Mouse (Mus musculus) MEL (cell line): Measurements from ENCODE around the gene Frg2f1. TPM values are rescaled to one million over a fixed set of nuclear protein-coding genes. Genes with fewer than 3 reads are reported as not detected.

Source experiments
- DNase-seq: peaks from one replicate; pipeline ENCODE4 v3.0.0; 2011; ENCODE audit warnings: low read depth, low spot score
- H3K27ac ChIP-seq: 2 replicates; pipeline ENCODE4 v1.5.1; 2012; ENCODE audit warnings: low read depth, mild to moderate bottlenecking, control low read depth, low read length, moderate library complexity; ENCODE audit not compliant: control insufficient read depth
- H3K27me3 ChIP-seq, 2 experiments: fragments of 150-350 bp in 1 of 2; sonication (generic) in 1 of 2; 2 replicates each; pipeline ENCODE4 v1.6.1; 2012; ENCODE audit warnings: low read length in 2 of 2, mild to moderate bottlenecking in 2 of 2, improper control_type of control experiment in 1 of 2, moderate library complexity in 1 of 2; ENCODE audit not compliant: insufficient read depth in 2 of 2, control insufficient read depth in 1 of 2
- H3K36me3 ChIP-seq, 2 experiments: 2 replicates each; pipeline ENCODE4 v1.6.1; 2012 to 2014; ENCODE audit warnings: low read length in 2 of 2, improper control_type of control experiment in 1 of 2, inconsistent platforms in 1 of 2, mild to moderate bottlenecking in 1 of 2; ENCODE audit not compliant: insufficient read depth in 2 of 2, control insufficient read depth in 1 of 2
- H3K4me1 ChIP-seq, 2 experiments: fragments of 150-350 bp in 1 of 2; sonication (generic) in 1 of 2; 2 replicates each; pipeline ENCODE4 v1.6.1; 2012; ENCODE audit warnings: low read length in 2 of 2, improper control_type of control experiment in 1 of 2, mild to moderate bottlenecking in 1 of 2; ENCODE audit not compliant: insufficient read depth in 2 of 2, control insufficient read depth in 1 of 2
- H3K4me3 ChIP-seq, 2 experiments: fragments of 150-350 bp in 1 of 2; sonication (generic) in 1 of 2; 2 replicates each; pipeline ENCODE4 v1.5.1; 2012; ENCODE audit warnings: low read depth in 2 of 2, low read length in 2 of 2, mild to moderate bottlenecking in 2 of 2, moderate library complexity in 2 of 2, control low read depth in 1 of 2, improper control_type of control experiment in 1 of 2; ENCODE audit not compliant: control insufficient read depth in 1 of 2, insufficient read depth in 1 of 2
- H3K79me2 ChIP-seq: 2 replicates; pipeline ENCODE4 v1.6.1; 2012; ENCODE audit warnings: mild to moderate bottlenecking, low read length, moderate library complexity; ENCODE audit not compliant: control insufficient read depth, poor library complexity, insufficient read depth
- H3K9ac ChIP-seq: 2 replicates; pipeline ENCODE4 v1.6.1; 2012; ENCODE audit warnings: low read depth, mild to moderate bottlenecking, control low read depth, low read length, moderate library complexity; ENCODE audit not compliant: control insufficient read depth, poor library complexity, severe bottlenecking
- H3K9me3 ChIP-seq: fragments of 150-350 bp; sonication (generic); replicated peaks from 2 replicates; pipeline ENCODE4 v1.6.1; 2012; ENCODE audit warnings: mild to moderate bottlenecking, low read length, improper control_type of control experiment, moderate library complexity; ENCODE audit not compliant: insufficient read depth
- BHLHE40 ChIP-seq: IDR thresholded peaks from 2 replicates; pipeline ENCODE4 v1.6.1; 2012; ENCODE audit warnings: low read depth, mild to moderate bottlenecking, inconsistent platforms, low read length, improper control_type of control experiment, borderline replicate concordance
- CHD1 ChIP-seq: IDR thresholded peaks from 2 replicates; pipeline ENCODE4 v1.6.1; 2012; ENCODE audit warnings: low read depth, mild to moderate bottlenecking, inconsistent platforms, low read length, improper control_type of control experiment
- CHD2 ChIP-seq: IDR thresholded peaks from 2 replicates; pipeline ENCODE4 v1.6.1; 2011; ENCODE audit warnings: low read length, improper control_type of control experiment
- CTCF ChIP-seq, 3 experiments: IDR thresholded peaks in 2 of 3; conservative IDR thresholded peaks in 1 of 3; 2 replicates each; pipeline ENCODE4 v1.5.1; 2011 to 2012; ENCODE audit warnings: low read length in 3 of 3, low read depth in 2 of 3, mild to moderate bottlenecking in 2 of 3, improper control_type of control experiment in 1 of 3, inconsistent platforms in 1 of 3, mixed read lengths in 1 of 3, moderate library complexity in 1 of 3; ENCODE audit not compliant: control insufficient read depth in 1 of 3, insufficient read depth in 1 of 3, poor library complexity in 1 of 3, severe bottlenecking in 1 of 3
- E2F4 ChIP-seq: IDR thresholded peaks from 2 replicates; pipeline ENCODE4 v1.6.1; 2011; ENCODE audit warnings: low read depth, low read length, improper control_type of control experiment, borderline replicate concordance
- ELF1 ChIP-seq: IDR thresholded peaks from 2 replicates; pipeline ENCODE4 v1.6.1; 2014; ENCODE audit warnings: low read depth, mild to moderate bottlenecking, inconsistent platforms, low read length, improper control_type of control experiment, moderate library complexity
- EP300 ChIP-seq, 2 experiments: IDR thresholded peaks; 2 replicates each; pipeline ENCODE4 v1.6.1; 2011; ENCODE audit warnings: improper control_type of control experiment in 2 of 2, low read length in 2 of 2, low read depth in 1 of 2, mild to moderate bottlenecking in 1 of 2
- GATA1 ChIP-seq: IDR thresholded peaks from 2 replicates; pipeline ENCODE4 v1.6.1; 2011; ENCODE audit warnings: low read depth, low read length, improper control_type of control experiment
- JUND ChIP-seq: IDR thresholded peaks from 2 replicates; pipeline ENCODE4 v1.6.1; 2011; ENCODE audit warnings: low read depth, mild to moderate bottlenecking, improper control_type of control experiment, low read length
- MAFK ChIP-seq: IDR thresholded peaks from 2 replicates; pipeline ENCODE4 v1.6.1; 2011; ENCODE audit warnings: low read depth, mild to moderate bottlenecking, low read length, improper control_type of control experiment, borderline replicate concordance
- MAZ ChIP-seq: IDR thresholded peaks from 2 replicates; pipeline ENCODE4 v1.6.1; 2012; ENCODE audit warnings: low read depth, mild to moderate bottlenecking, inconsistent platforms, low read length, improper control_type of control experiment
- MYB ChIP-seq: IDR thresholded peaks from 2 replicates; pipeline ENCODE4 v1.6.1; 2011; ENCODE audit warnings: mild to moderate bottlenecking, low read depth, low read length, improper control_type of control experiment
- MYC ChIP-seq: IDR thresholded peaks from 2 replicates; pipeline ENCODE4 v1.6.1; 2011; ENCODE audit warnings: low read depth, mild to moderate bottlenecking, low read length, improper control_type of control experiment, moderate library complexity
- NELFE ChIP-seq: IDR thresholded peaks from 2 replicates; pipeline ENCODE4 v1.6.1; 2011; ENCODE audit warnings: low read depth, low read length, improper control_type of control experiment
- POLR2A ChIP-seq, 2 experiments: IDR thresholded peaks; 2 replicates each; pipeline ENCODE4 v1.6.1; 2011 to 2012; ENCODE audit warnings: low read length in 2 of 2, mild to moderate bottlenecking in 2 of 2, control low read depth in 1 of 2, improper control_type of control experiment in 1 of 2, low read depth in 1 of 2, moderate library complexity in 1 of 2; ENCODE audit not compliant: control insufficient read depth in 1 of 2, insufficient read depth in 1 of 2, poor library complexity in 1 of 2
- POLR2AphosphoS2 ChIP-seq: IDR thresholded peaks from 2 replicates; pipeline ENCODE4 v1.6.1; 2011; ENCODE audit warnings: low read length, improper control_type of control experiment
- POLR2AphosphoS5 ChIP-seq: IDR thresholded peaks from 2 replicates; pipeline ENCODE4 v1.6.1; 2012; ENCODE audit warnings: low read depth, borderline replicate concordance, mild to moderate bottlenecking, inconsistent platforms, low read length, moderate library complexity, mixed read lengths
- RAD21 ChIP-seq: IDR thresholded peaks from 2 replicates; pipeline ENCODE4 v1.6.1; 2011; ENCODE audit warnings: mild to moderate bottlenecking, low read depth, low read length, improper control_type of control experiment
- RCOR1 ChIP-seq: IDR thresholded peaks from 2 replicates; pipeline ENCODE4 v1.6.1; 2012; ENCODE audit warnings: low read depth, mild to moderate bottlenecking, inconsistent platforms, low read length, improper control_type of control experiment
- SMC3 ChIP-seq: IDR thresholded peaks from 2 replicates; pipeline ENCODE4 v1.6.1; 2011; ENCODE audit warnings: low read depth, low read length, improper control_type of control experiment
- TAL1 ChIP-seq: IDR thresholded peaks from 2 replicates; pipeline ENCODE4 v1.6.1; 2012; ENCODE audit warnings: mild to moderate bottlenecking, inconsistent platforms, low read length, moderate library complexity, mixed read lengths
- TCF12 ChIP-seq: IDR thresholded peaks from 2 replicates; pipeline ENCODE4 v1.6.1; 2014; ENCODE audit warnings: low read depth, mild to moderate bottlenecking, inconsistent platforms, low read length, improper control_type of control experiment, moderate library complexity
- UBTF ChIP-seq: IDR thresholded peaks from 2 replicates; pipeline ENCODE4 v1.6.1; 2012; ENCODE audit warnings: low read depth, mild to moderate bottlenecking, inconsistent platforms, low read length, improper control_type of control experiment, moderate library complexity, borderline replicate concordance; ENCODE audit not compliant: insufficient read depth
- USF1 ChIP-seq: IDR thresholded peaks from 2 replicates; pipeline ENCODE4 v1.6.1; 2014; ENCODE audit warnings: low read depth, mild to moderate bottlenecking, inconsistent platforms, low read length, improper control_type of control experiment, moderate library complexity
- USF2 ChIP-seq, 2 experiments: IDR thresholded peaks; 2 replicates each; pipeline ENCODE4 v1.6.1; 2011 to 2012; ENCODE audit warnings: improper control_type of control experiment in 2 of 2, low read length in 2 of 2, borderline replicate concordance in 1 of 2, inconsistent platforms in 1 of 2, low read depth in 1 of 2, mild to moderate bottlenecking in 1 of 2; ENCODE audit not compliant: insufficient read depth in 1 of 2
- ZKSCAN1 ChIP-seq: IDR thresholded peaks from 2 replicates; pipeline ENCODE4 v1.6.1; 2012; ENCODE audit warnings: low read depth, mild to moderate bottlenecking, inconsistent platforms, low read length, improper control_type of control experiment, moderate library complexity
- polyA plus RNA-seq, 2 experiments: library from polyadenylated mRNA; stranded (reverse) in 1 of 2; unstranded in 1 of 2; fragments of >175 nt in 1 of 2; fragments of >200 nt in 1 of 2; gene quantifications; 2 replicates each; pipeline versions ENCODE4 v1.2.1 to v1.2.4; 2012; ENCODE audit warnings: low replicate concordance in 2 of 2, low read depth in 1 of 2; ENCODE audit not compliant: insufficient read length in 2 of 2, insufficient read depth in 1 of 2, missing spikeins in 1 of 2
- total RNA-seq: library from RNA; depleted of rRNA; stranded (reverse); fragments of 300-350 nt; gene quantifications from 2 replicates; pipeline ENCODE4 v1.2.3, GENCODE M21; 2012

The Frg2f1 gene
- total and polyA plus RNA-seq, 3 experiments = 1.5 to 2.0 TPM; not detected in 1

GRCm38 (mm10) chr4:119511591-119511990, 27.7 kb downstream of the Frg2f1 start:
- no peaks in the 10 kb centered on the region for H3K36me3 ChIP-seq
- DNase-seq = peak; percentile 18
- peaks cover 3 to 8% of the 10 kb centered on the region in 2 experiments; a peak in 3 of 4 replicates for H3K27me3 ChIP-seq
- no peak overlapping the region for H3K4me3 ChIP-seq
- H3K4me1 ChIP-seq = no peaks in the 10 kb centered on the region
- H3K27ac ChIP-seq = no peak overlapping the region
- H3K79me2 ChIP-seq = no peaks in the 10 kb centered on the region
- H3K9ac ChIP-seq = no peak overlapping the region
- TF ChIP-seq USF2 (IDR thresholded peaks at IDR 0.05; ENCODE audit: borderline replicate concordance in 1 of 2, insufficient read depth in 1 of 2, low read depth in 1 of 2, low read length in 2 of 2) = no peak
- TF ChIP-seq CTCF (IDR thresholded peaks at IDR 0.05 in 2 of 3, conservative IDR thresholded peaks at IDR 0.05 in 1 of 3; ENCODE audit: control insufficient read depth in 1 of 3, insufficient read depth in 1 of 3, low read depth in 2 of 3, low read length in 3 of 3, poor library complexity in 1 of 3, severe bottlenecking in 1 of 3) = peak in 1 of 3 experiments; percentile 13; a peak in 2 of 6 replicates
- H3K9me3 ChIP-seq = no peaks in the 10 kb centered on the region

DNA sequence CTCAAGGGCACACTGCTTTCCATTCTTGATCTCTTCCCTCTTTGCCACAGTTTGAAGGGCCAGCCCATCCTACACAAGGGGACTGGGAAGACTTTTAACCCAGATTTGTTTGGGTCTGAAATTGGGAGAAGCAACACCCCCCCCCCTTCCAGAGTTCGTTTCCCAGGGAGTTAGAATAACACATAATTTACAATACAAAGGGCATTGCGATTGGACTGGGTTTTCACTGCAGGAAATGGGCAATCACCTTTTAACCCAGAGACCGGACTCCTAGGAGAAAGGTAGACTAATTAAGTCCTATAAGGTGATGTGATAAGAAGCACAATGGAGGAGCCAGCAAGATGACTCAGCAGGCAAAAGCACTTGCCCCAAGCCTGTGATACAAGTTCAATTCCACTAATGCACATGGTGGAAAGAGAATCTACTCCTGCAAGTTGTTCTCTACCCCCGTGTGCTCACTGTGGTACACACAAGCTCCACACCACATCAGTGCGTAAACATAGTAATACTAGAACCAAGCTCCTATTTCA, 40.9 kb downstream of the Frg2f1 start:
- H3K27me3 ChIP-seq = peaks cover 0 to 2% of the 10 kb centered on the region in 2 experiments; a peak in 2 of 4 replicates

GRCm38 (mm10) chr4:119492933-119493327, 46.4 kb downstream of the Frg2f1 start:
- H3K36me3 ChIP-seq = no peaks in the 10 kb centered on the region
- no peak overlapping the region for H3K4me3 ChIP-seq
- H3K79me2 ChIP-seq = no peaks in the 10 kb centered on the region
- H3K9ac ChIP-seq = no peak overlapping the region
- TF ChIP-seq GATA1 (no peak), JUND (no peak), RCOR1 (no peak), MAZ (no peak), MAFK (no peak), SMC3 (no peak), NELFE (no peak), TCF12 (no peak), RAD21 (no peak), E2F4 (no peak)
- TF ChIP-seq, all 39 proteins: peak for 0
- Histone ChIP-seq H3K9me3 (no peaks in the 10 kb centered on the region), H3K4me1 (no peaks in the 10 kb centered on the region), H3K27me3 (no peaks in the 10 kb centered on the region), H3K27ac (no peak overlapping the region)
- DNase-seq = no peak

More for the DNA sequence above, 40.9 kb downstream of the Frg2f1 start:
- Histone ChIP-seq H3K27ac (no peak overlapping the region), H3K4me3 (no peak overlapping the region), H3K79me2 (no peaks in the 10 kb centered on the region), H3K9me3 (no peaks in the 10 kb centered on the region), H3K36me3 (no peaks in the 10 kb centered on the region)
- no peak for DNase-seq
- TF ChIP-seq CHD2 (no peak), USF2 (IDR thresholded peaks at IDR 0.05; ENCODE audit: borderline replicate concordance in 1 of 2, insufficient read depth in 1 of 2, low read depth in 1 of 2, low read length in 2 of 2) (no peak), EP300 (IDR thresholded peaks at IDR 0.05; ENCODE audit: low read depth in 1 of 2, low read length in 2 of 2) (no peak), POLR2AphosphoS5 (no peak), ELF1 (no peak), CHD1 (no peak), UBTF (no peak), ZKSCAN1 (no peak), MYB (no peak), MYC (no peak), RCOR1 (no peak), USF1 (no peak), TCF12 (no peak), BHLHE40 (no peak), POLR2AphosphoS2 (no peak), POLR2A (IDR thresholded peaks at IDR 0.05; ENCODE audit: control insufficient read depth in 1 of 2, insufficient read depth in 1 of 2, low read depth in 1 of 2, low read length in 2 of 2, poor library complexity in 1 of 2) (no peak), TAL1 (no peak), RAD21 (no peak), MAZ (no peak)
- TF ChIP-seq, all 39 proteins: peak for 0
- H3K4me1 ChIP-seq = no peaks in the 10 kb centered on the region
- H3K9ac ChIP-seq = no peak overlapping the region
